Mouse (Mus musculus) lung, adult 2 months (tissue): ENCODE results near the gene Slc2a10.

Experiments used
- CTCF ChIP-seq: fragments of 200-500 bp; IDR thresholded peaks from 2 replicates; pipeline ENCODE4 v1.5.1; 2011; ENCODE audit warnings: mild to moderate bottlenecking, low read length, control low read depth; ENCODE audit not compliant: insufficient read depth
- POLR2A ChIP-seq: fragments of 200-500 bp; IDR thresholded peaks from 2 replicates; pipeline ENCODE4 v1.6.1; 2011; ENCODE audit warnings: low read depth, mild to moderate bottlenecking, control low read depth, low read length, borderline replicate concordance; ENCODE audit errors: extremely low read depth

DNA sequence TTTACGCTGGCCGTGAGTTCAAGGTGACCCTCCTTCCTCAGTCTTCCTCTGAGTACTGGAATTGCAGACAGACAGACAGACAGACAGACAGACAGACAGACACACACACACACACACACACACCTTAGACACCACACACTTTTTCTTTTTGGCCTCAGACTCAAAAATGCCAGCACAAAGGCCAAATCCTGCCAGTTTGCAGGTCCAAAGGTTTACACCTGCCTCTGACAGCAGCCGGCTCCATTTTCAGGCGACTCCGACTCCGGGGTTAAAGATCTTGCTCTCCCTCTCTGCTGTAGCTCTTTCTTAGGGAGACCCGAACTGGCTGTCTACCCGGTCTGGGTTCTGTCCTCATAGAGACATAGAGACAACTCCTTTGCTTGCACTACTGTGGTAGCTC lies 60.5 kb downstream of the Slc2a10 start:
- TF ChIP-seq CTCF, result no peak
- no peak for TF ChIP-seq POLR2A
